Mouse (Mus musculus): ENCODE data around the gene Pagr1a.

- no peak for TF ChIP-seq MYOG (IDR thresholded peaks at IDR 0.05; ENCODE audit: control insufficient read depth, extremely low read depth, insufficient read length)
- TF ChIP-seq CTCF (IDR thresholded peaks at IDR 0.05; ENCODE audit: control insufficient read depth, insufficient read depth, insufficient read length): no peak
These were observed 3.3 kb upstream of the Pagr1a start for GRCm38 (mm10) chr7:127020491-127020890.

Measured in C2C12 (cell line).